25 mouse cellular contexts compared by ENCODE assay signal in the genomic region with DNA sequence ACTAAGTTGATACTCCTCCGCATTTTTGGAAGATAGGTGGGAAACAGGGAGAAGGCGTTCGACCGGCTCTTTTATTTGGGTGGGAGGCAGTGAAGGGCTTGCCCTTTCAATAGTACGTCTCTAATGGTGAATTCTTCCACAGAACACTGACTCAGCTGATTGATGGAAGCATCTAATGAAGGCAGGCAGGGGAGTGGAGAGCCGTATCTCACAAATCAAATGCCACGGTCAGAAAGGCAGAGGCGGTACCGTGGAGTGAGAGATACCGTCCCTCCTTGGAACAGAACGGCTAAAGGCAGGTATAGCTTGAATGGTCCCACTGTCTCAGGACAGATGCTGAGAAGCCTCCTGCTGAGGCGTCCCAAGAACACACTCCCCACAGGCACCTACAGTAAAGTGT. TPM values are rescaled to one million over a fixed set of nuclear protein-coding genes. Genes with fewer than 3 reads are reported as not detected.
"Had no signal": no experiment of that assay in that cellular context is flagged by ENCODE, and none has a peak within 500 bp of the region (broad histone marks: within the 10 kb centered on the region; RNA-seq: fewer than 3 reads in every experiment).

No protein-coding gene starts in this region.

- H3K4me2 ChIP-seq: limb, embryonic 13.5 days; liver, embryonic 12.5 days; liver, embryonic 15.5 days; lung, embryonic 15.5 days; midbrain, embryonic 15.5 days had no signal

- H3K9ac ChIP-seq: limb, embryonic 13.5 days; liver, embryonic 12.5 days; liver, embryonic 15.5 days; lung, embryonic 15.5 days; midbrain, embryonic 15.5 days had no signal

- H3K36me3 ChIP-seq: limb, embryonic 10.5 days; limb, embryonic 13.5 days; liver, embryonic 12.5 days; liver, embryonic 15.5 days; lung, embryonic 15.5 days; midbrain, embryonic 10.5 days had no signal

- ATAC-seq: liver, embryonic 12.5 days; midbrain, embryonic 15.5 days had no signal

- DNase-seq: kidney, adult 2 months; kidney, postnatal 25 days; layer of hippocampus, adult 9-11 months; liver; lung, adult 18-20 months; lung, postnatal 10 days; lung, postnatal 36 days; right cerebral cortex, adult 18-20 months; right cerebral cortex, postnatal 14 days; right cerebral cortex, postnatal 4 days; thymus, postnatal 25 days had no signal

- H3K27ac ChIP-seq: kidney, postnatal 0 days; layer of hippocampus, adult 2 months; limb, embryonic 10.5 days; limb, embryonic 13.5 days; liver, embryonic 12.5 days; liver, embryonic 15.5 days; lung, embryonic 15.5 days; midbrain, embryonic 15.5 days had no signal

- H3K9me3 ChIP-seq: limb, embryonic 10.5 days; liver, embryonic 15.5 days; lung, embryonic 15.5 days; midbrain, embryonic 15.5 days had no signal

- H3K27me3 ChIP-seq: liver, embryonic 15.5 days; lung, embryonic 15.5 days had no signal

- H3K4me3 ChIP-seq: layer of hippocampus, adult 2 months; limb, embryonic 10.5 days; limb, embryonic 13.5 days; liver, embryonic 12.5 days; liver, embryonic 15.5 days; lung, embryonic 15.5 days; megakaryocyte, embryonic 14.5 days; midbrain, embryonic 10.5 days; midbrain, embryonic 15.5 days; myocyte had no signal

- H3K4me1 ChIP-seq: liver, embryonic 12.5 days; liver, embryonic 15.5 days; lung, embryonic 15.5 days had no signal

RNA-seq across cellular contexts. Expression of a gene that starts 58.2 kb away (rescaled TPM):
- polyA plus RNA-seq: kidney, adult 2 months; kidney, embryonic 14.5 days; large intestine, adult 2 months; limb, embryonic 10.5 days; limb, embryonic 13.5 days; liver, embryonic 12.5 days; liver, embryonic 15.5 days; lung, embryonic 15.5 days; midbrain, embryonic 10.5 days; myocyte; thymus, postnatal 0 days had no signal
